Mouse (Mus musculus) cerebellum, adult 9-10 months (tissue): ENCODE results near the gene Upp1.

Source experiments
- DNase-seq: peaks from one replicate; pipeline ENCODE4 v3.0.0; 2022

Upp1 gene

GRCm38 (mm10) chr11:9167331-9167730, 49.4 kb downstream of the Upp1 start:
- DNase-seq = no peak

- no peak for DNase-seq
These were observed 63.6 kb downstream of the Upp1 start for GRCm38 (mm10) chr11:9181477-9181876.
